Mouse (Mus musculus): ENCODE data around the gene Vsig2.

The Vsig2 gene

GRCm38 (mm10) chr9:37545847-37546452 lies 6.9 kb downstream of the Vsig2 start:
- POLR2A ChIA-PET: interaction anchor here in 3 of 4 experiments (0.5 to 5.1 kb wide), 8 partner anchors 13 to 111 kb away, joined by 3 to 36 read pairs (median 4); partner anchors contain the start of genes Esam (in 1 of the 3), Msantd2 (in 1 of the 3) and Tbrg1 (in 1 of the 3)
- CTCF ChIA-PET: interaction anchor here (0.7 to 2.4 kb wide), 22 partner anchors 9 to 296 kb away, joined by 3 to 18 read pairs (median 4); partner anchors contain the start of gene Robo3 (in 1 of the 4)

- ChIA-PET CTCF (interaction anchor here (0.6 to 1.8 kb wide), 14 partner anchors 15 to 297 kb away, joined by 3 to 13 read pairs (median 4); no protein-coding TSS in a partner anchor), POLR2A (interaction anchor here in 1 of 4 experiments (0.7 to 1.6 kb wide), 3 partner anchors 20 to 110 kb away, joined by 3 to 6 read pairs (median 5); partner anchors contain the start of gene Tbrg1)
These were observed 7.8 kb downstream of the Vsig2 start for GRCm38 (mm10) chr9:37546889-37547288.

- ChIA-PET POLR2A (interaction anchor here in 1 of 4 experiments (0.6 to 1.2 kb wide), 3 partner anchors 73 to 117 kb away, joined by 3 read pairs; no protein-coding TSS in a partner anchor), CTCF (interaction anchor here in 1 of 4 experiments (0.7 kb wide), 1 partner anchor 19 kb away, joined by 3 read pairs; no protein-coding TSS in a partner anchor)
These were observed 11.4 kb downstream of the Vsig2 start for GRCm38 (mm10) chr9:37550435-37550834.

- CTCF ChIA-PET: interaction anchor here in 1 of 4 experiments (0.5 kb wide), 1 partner anchor 63 kb away, joined by 7 read pairs; the partner anchor contains the start of gene Msantd2
These were observed 12.9 kb downstream of the Vsig2 start for GRCm38 (mm10) chr9:37551751-37552531.

GRCm38 (mm10) chr9:37552536-37553293 lies 13.7 kb downstream of the Vsig2 start, which contains the start of gene Nrgn:
Gene Nrgn (minus strand): TSS chr9:37552904.
- CTCF ChIA-PET: interaction anchor here in 1 of 4 experiments (0.5 kb wide), 1 partner anchor 64 kb away, joined by 7 read pairs; the partner anchor contains the start of gene Msantd2
- POLR2A ChIA-PET: interaction anchor here in 1 of 4 experiments (1.0 to 1.2 kb wide), 3 partner anchors 10 to 61 kb away, joined by 3 to 4 read pairs (median 4); partner anchors contain the start of gene Spa17

More at GRCm38 (mm10) chr9:37551751-37552531, 12.9 kb downstream of the Vsig2 start:
- POLR2A ChIA-PET: interaction anchor here in 1 of 4 experiments (1.0 to 1.2 kb wide), 3 partner anchors 10 to 62 kb away, joined by 3 to 4 read pairs (median 4); partner anchors contain the start of gene Spa17

DNA sequence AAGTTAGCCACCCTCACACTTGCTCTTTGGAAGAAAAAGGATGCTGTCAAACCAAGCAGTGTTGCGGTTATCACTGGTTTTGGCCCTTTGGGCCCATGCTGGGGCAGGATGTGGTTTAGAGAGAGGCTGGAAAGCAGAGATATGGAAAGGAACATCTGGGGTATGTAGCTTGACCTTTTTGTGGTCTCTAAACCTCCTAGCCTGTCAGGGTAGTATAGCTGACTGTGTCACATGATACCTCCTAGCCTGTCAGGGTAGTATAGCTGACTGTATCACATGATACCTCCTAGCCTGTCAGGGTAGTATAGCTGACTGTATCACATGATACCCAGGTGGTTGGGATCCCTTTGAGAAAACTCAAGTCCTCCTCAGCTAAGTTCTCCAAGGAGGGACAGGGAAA lies 15.2 kb downstream of the Vsig2 start:
- POLR2A ChIA-PET: interaction anchor here in 1 of 4 experiments (0.9 kb wide), 1 partner anchor 99 kb away, joined by 3 read pairs; no protein-coding TSS in a partner anchor
- CTCF ChIA-PET: interaction anchor here in 3 of 4 experiments (0.6 to 0.9 kb wide), 3 partner anchors 9 to 145 kb away, joined by 3 to 5 read pairs (median 3); no protein-coding TSS in a partner anchor

GRCm38 (mm10) chr9:37554838-37555748 lies 16.0 kb downstream of the Vsig2 start, which contains the start of gene Siae:
Gene Siae (plus strand): TSS chr9:37555698.
- POLR2A ChIA-PET: interaction anchor here in 2 of 4 experiments (0.6 to 1.0 kb wide), 3 partner anchors 7 to 100 kb away, joined by 3 read pairs; no protein-coding TSS in a partner anchor
- CTCF ChIA-PET: interaction anchor here in 2 of 4 experiments (0.7 to 0.9 kb wide), 2 partner anchors 10 kb away, joined by 3 to 5 read pairs; no protein-coding TSS in a partner anchor

DNA sequence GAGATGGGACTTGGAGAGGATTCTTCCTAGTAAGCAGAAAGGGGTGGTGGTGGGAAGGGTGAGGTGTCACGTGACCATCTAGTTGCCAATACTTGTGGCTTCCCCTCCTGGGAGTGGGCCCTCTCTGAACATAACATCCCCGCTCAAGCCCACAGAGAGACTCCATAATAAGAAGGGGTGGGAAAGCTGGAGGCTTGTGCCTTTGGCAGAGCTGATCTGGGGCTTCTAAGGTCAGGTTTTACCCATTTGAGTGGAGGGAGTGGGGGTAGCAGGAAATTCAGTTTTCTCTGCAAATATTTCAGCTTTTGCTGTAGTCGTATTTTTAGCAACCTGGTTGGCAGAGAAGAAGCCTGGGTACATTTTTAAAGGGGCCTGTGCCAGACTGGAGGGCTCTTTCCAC lies 17.3 kb downstream of the Vsig2 start:
- CTCF ChIA-PET: interaction anchor here in 1 of 4 experiments (1.1 kb wide), 1 partner anchor 11 kb away, joined by 4 read pairs; no protein-coding TSS in a partner anchor
- POLR2A ChIA-PET: interaction anchor here in 1 of 4 experiments (1.0 to 1.1 kb wide), 2 partner anchors 9 to 14 kb away, joined by 3 read pairs; no protein-coding TSS in a partner anchor

GRCm38 (mm10) chr9:37560617-37561016 lies 21.6 kb downstream of the Vsig2 start:
- CTCF ChIA-PET: no interaction called here

GRCm38 (mm10) chr9:37563805-37564204 lies 24.8 kb downstream of the Vsig2 start:
- POLR2A ChIA-PET: interaction anchor here in 1 of 4 experiments (0.7 kb wide), 1 partner anchor 138 kb away, joined by 3 read pairs; no protein-coding TSS in a partner anchor
- CTCF ChIA-PET: no interaction called here

More at GRCm38 (mm10) chr9:37560617-37561016, 21.6 kb downstream of the Vsig2 start:
- POLR2A ChIA-PET: interaction anchor here in 1 of 4 experiments (1.5 kb wide), 1 partner anchor 70 kb away, joined by 3 read pairs; no protein-coding TSS in a partner anchor

GRCm38 (mm10) chr9:37567019-37567418 lies 28.0 kb downstream of the Vsig2 start:
- CTCF ChIA-PET: no interaction called here
- POLR2A ChIA-PET: no interaction called here

- ChIA-PET POLR2A (no interaction called here), CTCF (no interaction called here)
These were observed 28.4 kb downstream of the Vsig2 start for GRCm38 (mm10) chr9:37567454-37567853.

GRCm38 (mm10) chr9:37567892-37568604 lies 29.0 kb downstream of the Vsig2 start:
- ChIA-PET CTCF (interaction anchor here in 1 of 4 experiments (0.6 kb wide), 1 partner anchor 116 kb away, joined by 3 read pairs; no protein-coding TSS in a partner anchor), POLR2A (interaction anchor here in 1 of 4 experiments (0.5 kb wide), 1 partner anchor 129 kb away, joined by 3 read pairs; no protein-coding TSS in a partner anchor)

GRCm38 (mm10) chr9:37568605-37569214 lies 29.7 kb downstream of the Vsig2 start:
- CTCF ChIA-PET: interaction anchor here in 1 of 4 experiments (0.6 kb wide), 1 partner anchor 116 kb away, joined by 3 read pairs; no protein-coding TSS in a partner anchor
- POLR2A ChIA-PET: interaction anchor here in 1 of 4 experiments (0.5 to 0.6 kb wide), 2 partner anchors 84 to 128 kb away, joined by 3 read pairs; no protein-coding TSS in a partner anchor

DNA sequence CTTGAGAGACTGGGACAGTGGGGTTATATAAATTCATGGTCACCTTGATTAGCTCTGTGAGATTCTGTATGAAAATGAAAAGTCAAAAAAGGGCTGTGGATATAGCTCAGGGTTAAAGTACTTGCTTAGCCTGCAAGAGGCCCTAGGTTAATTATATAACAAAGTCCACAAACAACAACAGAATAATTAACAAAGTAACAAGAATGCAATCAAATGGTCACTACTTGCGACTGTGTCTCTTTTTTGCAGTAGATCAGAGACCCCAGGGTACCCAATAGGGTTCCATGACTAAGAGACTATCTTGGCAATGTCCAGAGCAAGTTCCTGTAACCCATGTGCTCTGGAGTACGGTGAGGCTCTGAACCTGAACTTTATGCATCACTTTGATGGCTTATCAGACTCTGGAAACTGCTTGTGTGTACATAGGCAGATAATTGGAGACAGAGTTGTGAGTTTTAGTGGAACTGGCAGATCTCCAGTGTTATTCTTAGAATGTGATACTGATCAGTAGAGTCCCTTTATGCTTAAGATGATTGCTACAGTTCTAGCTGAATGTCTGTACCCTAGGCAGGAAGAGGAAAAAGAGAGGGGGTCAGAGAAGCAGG lies 30.3 kb downstream of the Vsig2 start:
- ChIA-PET CTCF (no interaction called here), POLR2A (interaction anchor here in 1 of 4 experiments (0.6 kb wide), 1 partner anchor 84 kb away, joined by 3 read pairs; no protein-coding TSS in a partner anchor)

All from embryonic stem cell, embryonic (primary cell).